Mouse (Mus musculus) lung, embryonic 15.5 days (tissue): ENCODE results near the gene Rab6b. TPM values are rescaled to one million over a fixed set of nuclear protein-coding genes. Genes with fewer than 3 reads are reported as not detected.

Source experiments
- ATAC-seq: fragments of 200-750 bp; cut with Nextera tagmentation; 2 replicates; pipeline ENCODE4 v1.8.0; 2017; ENCODE audit warnings: moderate number of reproducible peaks, borderline replicate concordance; ENCODE audit not compliant: low FRiP score, low TSS enrichment; ENCODE audit errors: extremely low read depth
- H3K27ac ChIP-seq: fragments of 300-500 bp; sonication (generic); 2 replicates; pipeline ENCODE4 v1.5.1; 2015; ENCODE audit warnings: moderate library complexity, mild to moderate bottlenecking, inconsistent platforms
- H3K27me3 ChIP-seq: fragments of 300-500 bp; sonication (generic); 2 replicates; pipeline ENCODE4 v1.6.1; 2015; ENCODE audit warnings: inconsistent platforms
- H3K36me3 ChIP-seq: fragments of 300-500 bp; sonication (generic); 2 replicates; pipeline ENCODE4 v1.6.1; 2015; ENCODE audit warnings: inconsistent platforms
- H3K4me1 ChIP-seq: fragments of 300-500 bp; sonication (generic); 2 replicates; pipeline ENCODE4 v1.6.1; 2015; ENCODE audit warnings: inconsistent platforms
- H3K4me2 ChIP-seq: fragments of 300-500 bp; sonication (generic); 2 replicates; pipeline ENCODE4 v1.6.1; 2015; ENCODE audit warnings: inconsistent platforms, mild to moderate bottlenecking, moderate library complexity
- H3K4me3 ChIP-seq: fragments of 300-500 bp; sonication (generic); 2 replicates; pipeline ENCODE4 v1.5.1; 2015; ENCODE audit warnings: mild to moderate bottlenecking, inconsistent platforms
- H3K9ac ChIP-seq: fragments of 300-500 bp; sonication (generic); 2 replicates; pipeline ENCODE4 v1.6.1; 2015; ENCODE audit warnings: inconsistent platforms
- H3K9me3 ChIP-seq: fragments of 300-500 bp; sonication (generic); 2 replicates; pipeline ENCODE4 v1.6.1; 2016; ENCODE audit warnings: inconsistent platforms
- WGBS: fragments of 180-500 bp; shearing (Covaris S2); methylation state at CpG from one replicate; pipeline ENCODE4 v1.1.7; 2015; 5-methylcytosine and 5-hydroxymethylcytosine counted together
- polyA plus RNA-seq: library from polyadenylated mRNA; unstranded; fragments of >200 nt; fragmentation: Nextera tagmentation; extraction: Ambion mirVana; gene quantifications from 2 replicates; pipeline ENCODE4 v1.2.1, GENCODE M21; 2015

The Rab6b gene
- polyA plus RNA-seq, 1 experiment from 2014 or later = 4.3 TPM

GRCm38 (mm10) chr9:103109911-103110310 lies 1.7 kb upstream of the Rab6b start:
- Histone ChIP-seq H3K4me1 (peaks cover 35% of the 10 kb centered on the region), H3K4me3 (peak overlapping the region; percentile 44; the same call in 1 of the 2 replicates), H3K27me3 (peaks cover 53% of the 10 kb centered on the region), H3K9me3 (no peaks in the 10 kb centered on the region), H3K27ac (no peak overlapping the region), H3K36me3 (no peaks in the 10 kb centered on the region), H3K9ac (no peak overlapping the region), H3K4me2 (peak overlapping the region; percentile 61; the same call in 1 of the 2 replicates)
- ATAC-seq = no peak
- WGBS = 62% methylated on average over 2 of the region's 2 CpGs

- H3K4me3 ChIP-seq = peak overlapping the region; percentile 73
- peak overlapping the region; percentile 65 for H3K9ac ChIP-seq
- no peak; the same call in 1 of the 2 replicates for ATAC-seq
- H3K27me3 ChIP-seq = peaks cover 60% of the 10 kb centered on the region
- WGBS = 12% methylated on average over 18 of the region's 18 CpGs
- no peaks in the 10 kb centered on the region for H3K36me3 ChIP-seq
- H3K9me3 ChIP-seq = no peaks in the 10 kb centered on the region
- H3K4me1 ChIP-seq = peaks cover 35% of the 10 kb centered on the region
- no peak overlapping the region for H3K27ac ChIP-seq
- peak overlapping the region; percentile 99 for H3K4me2 ChIP-seq
Observed at GRCm38 (mm10) chr9:103110727-103111501, 673 bp upstream of the Rab6b start.

GRCm38 (mm10) chr9:103112471-103113271 lies 1.1 kb downstream of the Rab6b start:
- H3K4me2 ChIP-seq = peak overlapping the region; percentile 99
- no peaks in the 10 kb centered on the region for H3K36me3 ChIP-seq
- ATAC-seq = peak; percentile 36
- H3K4me1 ChIP-seq = peaks cover 35% of the 10 kb centered on the region
- WGBS = 2% methylated on average over 35 of the region's 35 CpGs
- peaks cover 60% of the 10 kb centered on the region for H3K27me3 ChIP-seq
- peak overlapping the region; percentile 65; the same call in 1 of the 2 replicates for H3K9ac ChIP-seq
- H3K27ac ChIP-seq = no peak overlapping the region
- peak overlapping the region; percentile 73 for H3K4me3 ChIP-seq
- H3K9me3 ChIP-seq = no peaks in the 10 kb centered on the region

GRCm38 (mm10) chr9:103113351-103113750 lies 1.8 kb downstream of the Rab6b start:
- ATAC-seq = no peak
- no peak overlapping the region for H3K9ac ChIP-seq
- H3K4me3 ChIP-seq = no peak overlapping the region
- peaks cover 35% of the 10 kb centered on the region for H3K4me1 ChIP-seq
- H3K9me3 ChIP-seq = no peaks in the 10 kb centered on the region
- WGBS = 41% methylated on average over 10 of the region's 11 CpGs
- no peak overlapping the region for H3K27ac ChIP-seq
- H3K27me3 ChIP-seq = peaks cover 60% of the 10 kb centered on the region
- no peak overlapping the region for H3K4me2 ChIP-seq
- no peaks in the 10 kb centered on the region for H3K36me3 ChIP-seq

DNA sequence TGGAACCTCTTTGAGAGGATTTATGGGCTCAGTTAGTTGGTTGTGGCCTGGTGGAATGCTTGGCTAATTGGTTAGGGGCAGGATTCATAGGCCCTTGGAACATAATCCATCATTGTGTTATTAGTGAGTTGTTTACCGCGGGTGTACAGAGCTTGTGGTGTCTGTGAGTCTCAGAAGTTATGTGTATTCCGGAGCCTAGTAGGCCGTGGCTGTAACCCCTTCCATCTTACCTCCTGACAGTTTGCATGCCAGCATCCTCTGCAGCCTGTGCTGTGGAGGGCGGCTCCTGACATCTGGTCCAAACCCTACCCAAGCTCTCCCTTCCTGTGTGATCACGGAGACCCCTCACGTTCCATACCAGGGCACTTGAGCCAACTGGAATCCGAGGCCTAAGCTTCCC lies 2.7 kb downstream of the Rab6b start:
- H3K4me2 ChIP-seq = no peak overlapping the region
- no peak overlapping the region for H3K9ac ChIP-seq
- H3K27me3 ChIP-seq = peaks cover 60% of the 10 kb centered on the region
- H3K27ac ChIP-seq = no peak overlapping the region
- H3K9me3 ChIP-seq = no peaks in the 10 kb centered on the region
- peaks cover 30% of the 10 kb centered on the region for H3K4me1 ChIP-seq
- no peak for ATAC-seq
- 65% methylated on average over 8 of the region's 8 CpGs for WGBS
- no peak overlapping the region for H3K4me3 ChIP-seq
- H3K36me3 ChIP-seq = no peaks in the 10 kb centered on the region

GRCm38 (mm10) chr9:103114901-103115300 lies 3.3 kb downstream of the Rab6b start:
- no peak overlapping the region for H3K4me3 ChIP-seq
- H3K4me2 ChIP-seq = no peak overlapping the region
- no peak for ATAC-seq
- WGBS = 86% methylated on average over 13 of the region's 13 CpGs
- H3K36me3 ChIP-seq = no peaks in the 10 kb centered on the region
- H3K27me3 ChIP-seq = peaks cover 56% of the 10 kb centered on the region
- peaks cover 25% of the 10 kb centered on the region for H3K4me1 ChIP-seq
- H3K9ac ChIP-seq = no peak overlapping the region
- no peaks in the 10 kb centered on the region for H3K9me3 ChIP-seq
- H3K27ac ChIP-seq = no peak overlapping the region

GRCm38 (mm10) chr9:103116941-103117340 lies 5.4 kb downstream of the Rab6b start:
- WGBS = 67% methylated on average over 4 of the region's 4 CpGs
- peaks cover 12% of the 10 kb centered on the region for H3K4me1 ChIP-seq
- no peak overlapping the region for H3K9ac ChIP-seq
- H3K9me3 ChIP-seq = no peaks in the 10 kb centered on the region
- H3K27me3 ChIP-seq = peaks cover 36% of the 10 kb centered on the region
- no peak overlapping the region for H3K27ac ChIP-seq
- no peak overlapping the region for H3K4me2 ChIP-seq
- H3K36me3 ChIP-seq = no peaks in the 10 kb centered on the region
- no peak for ATAC-seq
- H3K4me3 ChIP-seq = no peak overlapping the region

DNA sequence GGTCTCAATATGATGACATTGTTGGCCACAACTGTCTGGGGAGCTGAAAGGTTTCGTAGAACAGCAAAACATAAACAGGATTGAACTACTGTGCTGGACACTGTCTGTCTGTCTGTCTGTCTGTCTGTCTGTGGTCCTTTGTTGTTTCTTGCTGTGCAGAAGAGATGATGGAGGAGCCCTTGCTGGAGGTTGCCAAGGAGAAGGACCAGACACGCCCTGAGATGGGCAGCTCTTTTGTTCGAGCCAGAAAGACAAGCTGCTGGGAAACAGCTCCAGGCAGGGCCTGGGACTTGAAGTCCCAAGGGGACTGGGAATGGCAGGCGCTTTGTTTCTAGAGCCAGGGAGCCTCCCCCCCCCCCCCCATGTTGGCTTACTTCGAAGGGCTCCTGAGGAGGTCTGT lies 5.9 kb downstream of the Rab6b start:
- WGBS = 73% methylated on average over 5 of the region's 5 CpGs
- H3K4me1 ChIP-seq = peaks cover 6% of the 10 kb centered on the region
- no peak for ATAC-seq

GRCm38 (mm10) chr9:103117951-103118350 lies 6.4 kb downstream of the Rab6b start:
- peaks cover 2% of the 10 kb centered on the region for H3K4me1 ChIP-seq
- peaks cover 26% of the 10 kb centered on the region for H3K27me3 ChIP-seq
- H3K36me3 ChIP-seq = no peaks in the 10 kb centered on the region
- no peak overlapping the region for H3K27ac ChIP-seq
- no peak overlapping the region for H3K4me3 ChIP-seq
- 82% methylated on average over 8 of the region's 8 CpGs for WGBS
- H3K4me2 ChIP-seq = no peak overlapping the region
- no peak overlapping the region for H3K9ac ChIP-seq
- H3K9me3 ChIP-seq = no peaks in the 10 kb centered on the region
- no peak for ATAC-seq

More for the DNA sequence above, 5.9 kb downstream of the Rab6b start:
- Histone ChIP-seq H3K27ac (no peak overlapping the region), H3K4me2 (no peak overlapping the region), H3K9ac (no peak overlapping the region), H3K36me3 (no peaks in the 10 kb centered on the region), H3K4me3 (no peak overlapping the region), H3K27me3 (peaks cover 30% of the 10 kb centered on the region), H3K9me3 (no peaks in the 10 kb centered on the region)

- no peak overlapping the region for H3K9ac ChIP-seq
- ATAC-seq = no peak
- no peak overlapping the region for H3K4me3 ChIP-seq
- H3K4me2 ChIP-seq = no peak overlapping the region
- no peaks in the 10 kb centered on the region for H3K9me3 ChIP-seq
- no peaks in the 10 kb centered on the region for H3K36me3 ChIP-seq
- 81% methylated on average over 5 of the region's 5 CpGs for WGBS
- no peak overlapping the region for H3K27ac ChIP-seq
- H3K27me3 ChIP-seq = peaks cover 18% of the 10 kb centered on the region
- no peaks in the 10 kb centered on the region for H3K4me1 ChIP-seq
Observed at GRCm38 (mm10) chr9:103118651-103119275, 7.2 kb downstream of the Rab6b start.

DNA sequence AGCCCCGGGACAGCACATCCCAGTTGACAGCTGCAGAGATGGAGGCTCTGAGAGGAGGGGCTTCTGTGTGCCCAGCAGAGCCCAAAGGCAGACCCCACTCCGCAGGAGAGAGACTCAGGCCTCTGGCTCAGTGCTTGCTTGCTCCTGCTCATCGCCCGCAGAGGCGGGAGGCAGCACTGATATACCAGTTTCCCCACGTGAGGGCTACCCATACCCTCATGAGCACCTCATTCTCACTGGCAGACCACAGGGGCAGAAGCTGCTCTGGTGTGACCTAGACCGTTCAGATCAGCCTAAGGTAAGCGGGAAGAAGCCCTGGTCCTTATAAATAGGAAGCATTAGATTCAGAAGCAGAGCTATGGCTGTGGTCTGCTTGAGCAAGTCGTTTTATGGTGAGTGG lies 8.2 kb downstream of the Rab6b start:
- no peak for ATAC-seq
- Histone ChIP-seq H3K27me3 (peaks cover 7% of the 10 kb centered on the region; the same call in 1 of the 2 replicates), H3K4me3 (no peak overlapping the region)

More for the DNA sequence above, 8.2 kb downstream of the Rab6b start:
- H3K36me3 ChIP-seq = no peaks in the 10 kb centered on the region
- no peak overlapping the region for H3K4me2 ChIP-seq
- H3K9ac ChIP-seq = no peak overlapping the region
- no peaks in the 10 kb centered on the region for H3K4me1 ChIP-seq
- WGBS = 81% methylated on average over 9 of the region's 9 CpGs
- H3K9me3 ChIP-seq = no peaks in the 10 kb centered on the region
- no peak overlapping the region for H3K27ac ChIP-seq
